Mouse (Mus musculus): ENCODE results near the gene Vac14. TPM values are rescaled to one million over a fixed set of nuclear protein-coding genes. Genes with fewer than 3 reads are reported as not detected.

The Vac14 gene
- polyA plus RNA-seq, 1 experiment from 2014 or later: 31.8 TPM

DNA sequence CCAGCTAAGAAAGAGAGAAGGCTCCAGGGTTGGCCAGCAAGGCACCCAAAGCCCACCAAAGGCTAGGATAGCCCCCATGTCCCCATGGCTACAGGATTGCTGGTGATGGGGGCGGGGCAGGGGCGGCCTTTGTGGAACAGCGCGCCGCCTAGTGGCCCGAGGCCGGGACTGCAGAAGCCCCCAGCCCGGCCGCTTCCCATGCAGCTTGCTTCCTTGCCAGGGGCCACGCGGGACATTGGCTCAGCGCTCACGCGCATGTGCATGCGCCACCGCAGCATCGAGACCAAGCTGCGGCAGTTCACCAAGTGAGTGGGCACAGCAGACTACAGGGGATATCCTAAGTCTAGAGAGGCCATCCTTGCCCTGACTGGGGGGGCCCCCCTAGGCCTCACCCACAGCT is 108.5 kb downstream of the Vac14 start:
- peaks cover 61% of the 10 kb centered on the region for H3K4me1 ChIP-seq
- no peaks in the 10 kb centered on the region for H3K27me3 ChIP-seq (ENCODE audit: insufficient read depth, poor library complexity, severe bottlenecking)
- 15% methylated on average over 18 of the region's 18 CpGs for WGBS

DNA sequence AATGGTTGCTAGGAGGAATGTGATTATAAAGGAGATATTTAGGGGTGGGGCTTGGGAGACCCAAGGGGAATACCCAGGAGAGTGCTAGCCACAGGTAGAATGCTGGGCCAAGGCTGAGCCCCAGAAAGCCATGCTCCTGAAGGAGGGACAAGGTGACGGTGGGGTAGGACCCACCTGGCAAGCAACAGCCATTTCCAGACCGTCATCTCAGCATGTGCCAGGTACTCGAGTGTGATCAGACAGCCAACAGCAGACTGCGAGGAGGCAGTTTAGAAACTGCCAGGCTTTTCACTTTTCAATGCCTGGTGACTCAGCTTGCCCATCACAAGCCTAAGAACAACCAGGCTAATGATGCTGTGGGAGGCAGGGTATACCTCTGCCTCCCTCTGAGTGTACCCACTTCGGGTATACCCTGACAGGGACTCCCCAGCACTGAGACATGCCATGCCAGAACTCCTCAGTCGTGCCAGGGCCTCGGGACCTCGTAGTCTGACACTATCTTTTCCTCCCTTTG is 113.0 kb downstream of the Vac14 start:
- H3K36me3 ChIP-seq: peaks cover 99% of the 10 kb centered on the region
- WGBS: 91% methylated on average over 8 of the region's 8 CpGs

More for the DNA sequence above, 108.5 kb downstream of the Vac14 start:
- Histone ChIP-seq H3K9me3 (no peaks in the 10 kb centered on the region), H3K4me3 (no peak overlapping the region), H3K36me3 (peaks cover 73% of the 10 kb centered on the region), H3K27ac (0 out of 2 replicates have a peak overlapping the region, but pooled peaks have one; percentile 2)
- no peak for DNase-seq (ENCODE audit: low spot score)

DNA sequence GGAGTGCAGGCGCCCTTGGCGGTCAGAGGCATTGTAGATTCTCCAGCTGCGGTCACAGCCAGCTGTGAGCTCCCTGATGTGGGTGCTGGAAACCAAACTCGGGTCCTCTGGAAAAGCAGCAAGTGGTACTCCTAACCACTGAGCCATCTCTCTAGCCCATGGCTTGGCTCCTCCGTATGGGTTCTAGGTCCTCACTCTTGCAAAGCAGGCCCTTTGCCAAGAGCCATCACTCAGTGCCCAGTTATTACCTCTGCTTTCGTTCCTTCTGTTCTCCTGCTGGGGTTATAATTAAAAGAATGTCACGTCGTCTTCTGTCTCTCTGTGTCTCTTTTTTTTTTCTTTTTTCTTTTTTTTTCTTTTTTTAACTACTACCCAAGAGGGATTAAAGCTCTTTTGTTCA is 114.7 kb downstream of the Vac14 start:
- Histone ChIP-seq H3K4me3 (no peak overlapping the region), H3K27me3 (ENCODE audit: insufficient read depth, poor library complexity, severe bottlenecking) (no peaks in the 10 kb centered on the region), H3K9me3 (no peaks in the 10 kb centered on the region), H3K27ac (no peak overlapping the region), H3K4me1 (0 out of 2 replicates have a peak, but pooled peaks cover 5% of the 10 kb centered on the region), H3K36me3 (peaks cover 99% of the 10 kb centered on the region)
- DNase-seq (ENCODE audit: low spot score): no peak
- WGBS: 92% methylated on average over 8 of the region's 8 CpGs

More for the DNA sequence above, 113.0 kb downstream of the Vac14 start:
- H3K9me3 ChIP-seq: no peaks in the 10 kb centered on the region
- H3K27me3 ChIP-seq (ENCODE audit: insufficient read depth, poor library complexity, severe bottlenecking): no peaks in the 10 kb centered on the region
- no peak for DNase-seq (ENCODE audit: low spot score)
- H3K4me1 ChIP-seq: peaks cover 16% of the 10 kb centered on the region
- no peak overlapping the region for H3K4me3 ChIP-seq
- no peak overlapping the region for H3K27ac ChIP-seq

DNA sequence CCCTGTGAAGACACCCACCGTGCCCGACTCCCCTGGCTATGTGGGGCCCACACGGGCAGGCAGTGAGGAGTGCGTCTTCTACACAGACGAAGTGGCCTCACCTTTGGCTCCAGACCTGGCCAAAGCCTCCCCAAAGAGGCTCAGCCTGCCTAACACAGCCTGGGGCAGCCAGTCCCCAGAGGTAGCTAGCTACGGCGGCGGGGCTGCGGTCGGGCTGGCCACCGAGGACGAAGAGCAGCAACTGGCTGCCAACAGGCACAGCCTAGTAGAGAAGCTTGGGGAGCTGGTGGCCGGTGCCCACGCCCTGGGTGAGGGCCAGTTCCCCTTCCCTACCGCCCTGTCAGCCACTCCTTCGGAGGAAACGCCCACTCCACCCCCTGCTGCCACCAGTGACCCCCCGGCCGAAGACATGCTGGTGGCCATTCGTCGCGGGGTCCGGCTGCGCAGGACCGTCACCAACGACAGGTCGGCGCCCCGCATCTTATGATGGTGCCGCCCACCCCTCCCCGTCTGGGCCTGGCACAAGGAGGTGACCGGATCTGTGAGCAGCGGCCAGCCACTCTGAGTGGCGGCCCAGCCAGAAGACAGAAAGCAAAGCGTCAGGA is 120.3 kb downstream of the Vac14 start:
- Histone ChIP-seq H3K9me3 (no peaks in the 10 kb centered on the region), H3K36me3 (peaks cover 71% of the 10 kb centered on the region), H3K27me3 (ENCODE audit: insufficient read depth, poor library complexity, severe bottlenecking) (no peaks in the 10 kb centered on the region), H3K27ac (no peak overlapping the region), H3K4me3 (no peak overlapping the region), H3K4me1 (no peaks in the 10 kb centered on the region)
- no peak for DNase-seq (ENCODE audit: low spot score)
- WGBS: 92% methylated on average over 35 of the region's 35 CpGs

DNA sequence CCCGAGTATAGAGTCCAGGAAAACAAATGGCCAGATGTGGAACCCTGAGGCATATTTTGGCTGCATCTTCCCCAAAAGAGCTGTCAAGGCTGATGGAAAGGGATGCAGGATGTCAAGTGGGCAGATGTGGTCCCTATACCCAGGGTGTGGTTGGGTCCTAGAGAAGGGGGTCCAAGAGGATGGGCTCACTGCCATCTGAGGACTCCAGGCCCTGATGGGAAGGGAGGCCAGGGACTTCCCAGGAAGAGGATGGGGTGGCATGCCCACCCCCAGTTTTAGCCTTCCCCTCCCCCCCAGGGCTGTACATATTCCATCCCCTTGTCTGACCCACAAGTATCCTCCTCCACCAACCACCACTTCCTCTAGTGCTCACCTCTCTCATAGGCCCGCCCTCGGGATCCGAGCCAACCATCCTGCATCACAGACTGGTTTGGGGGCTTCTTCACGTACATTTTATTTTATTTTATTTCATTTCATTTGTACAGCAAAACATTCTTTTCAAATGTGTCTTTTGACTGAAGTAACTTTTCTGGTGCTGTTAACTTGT is 122.3 kb downstream of the Vac14 start:
- WGBS: 85% methylated on average over 5 of the region's 5 CpGs
- H3K27ac ChIP-seq: no peak overlapping the region
- no peaks in the 10 kb centered on the region for H3K9me3 ChIP-seq
- no peak for DNase-seq (ENCODE audit: low spot score)
- peaks cover 51% of the 10 kb centered on the region for H3K36me3 ChIP-seq
- no peaks in the 10 kb centered on the region for H3K27me3 ChIP-seq (ENCODE audit: insufficient read depth, poor library complexity, severe bottlenecking)
- H3K4me3 ChIP-seq: no peak overlapping the region
- H3K4me1 ChIP-seq: peaks cover 5% of the 10 kb centered on the region; the same call in 1 of the 2 replicates

DNA sequence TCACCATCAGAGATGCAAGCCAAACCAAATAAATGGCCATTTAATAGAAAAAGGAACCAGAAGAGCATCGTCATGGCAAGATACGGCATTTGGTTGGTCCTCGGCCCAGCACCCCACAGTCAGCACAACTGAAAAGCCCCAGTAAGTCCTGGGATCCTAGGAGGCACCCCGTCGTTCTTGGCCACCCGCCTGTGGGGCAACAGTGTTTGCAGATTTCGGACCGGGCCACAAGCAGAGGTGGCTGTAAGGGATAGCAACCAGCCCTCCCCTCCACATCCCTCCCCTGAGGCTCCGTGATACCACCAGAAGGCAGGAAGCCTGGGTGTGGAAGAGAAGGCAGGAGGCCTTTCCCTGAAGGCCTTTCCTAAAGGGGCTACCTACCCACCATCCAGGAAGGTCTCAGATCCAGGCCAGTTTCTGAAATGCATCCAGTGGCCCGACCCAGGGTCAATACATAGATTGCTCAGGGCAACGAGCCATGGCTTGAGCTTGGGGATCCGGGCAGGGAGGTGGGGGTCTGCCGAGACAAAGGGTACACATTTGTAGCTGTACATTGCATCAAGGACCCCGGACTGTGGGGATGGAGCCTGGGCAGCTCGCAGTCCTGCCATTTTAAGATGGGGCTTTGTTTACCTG is 123.5 kb downstream of the Vac14 start:
- Histone ChIP-seq H3K9me3 (no peaks in the 10 kb centered on the region), H3K36me3 (peaks cover 39% of the 10 kb centered on the region), H3K4me3 (no peak overlapping the region), H3K4me1 (peaks cover 5% of the 10 kb centered on the region; the same call in 1 of the 2 replicates), H3K27ac (no peak overlapping the region), H3K27me3 (ENCODE audit: insufficient read depth, poor library complexity, severe bottlenecking) (no peaks in the 10 kb centered on the region)
- 80% methylated on average over 15 of the region's 15 CpGs for WGBS
- no peak for DNase-seq (ENCODE audit: low spot score)

DNA sequence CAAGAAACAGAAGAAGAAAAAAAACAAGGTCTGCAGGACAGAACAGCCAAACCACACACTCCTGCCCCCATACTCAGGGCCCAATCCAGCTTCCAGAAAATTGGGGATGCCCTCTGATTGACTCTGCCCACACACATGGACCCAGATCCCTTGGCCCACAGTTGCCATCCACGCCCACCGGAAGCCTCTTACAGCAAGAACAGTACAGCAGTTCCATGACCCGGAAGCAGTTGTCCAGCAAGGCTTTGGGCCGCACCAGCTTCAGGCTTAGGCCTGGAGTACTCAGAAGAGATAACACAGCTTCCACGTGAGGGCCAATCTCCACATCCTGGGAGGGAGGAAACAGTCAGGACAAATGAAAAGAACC is 124.0 kb downstream of the Vac14 start:
- no peak for DNase-seq (ENCODE audit: low spot score)
- WGBS: 82% methylated on average over 5 of the region's 5 CpGs
- no peaks in the 10 kb centered on the region for H3K27me3 ChIP-seq (ENCODE audit: insufficient read depth, poor library complexity, severe bottlenecking)
- no peak overlapping the region for H3K27ac ChIP-seq
- H3K4me3 ChIP-seq: no peak overlapping the region
- no peaks in the 10 kb centered on the region for H3K9me3 ChIP-seq
- H3K4me1 ChIP-seq: peaks cover 5% of the 10 kb centered on the region; the same call in 1 of the 2 replicates
- peaks cover 34% of the 10 kb centered on the region for H3K36me3 ChIP-seq

DNA sequence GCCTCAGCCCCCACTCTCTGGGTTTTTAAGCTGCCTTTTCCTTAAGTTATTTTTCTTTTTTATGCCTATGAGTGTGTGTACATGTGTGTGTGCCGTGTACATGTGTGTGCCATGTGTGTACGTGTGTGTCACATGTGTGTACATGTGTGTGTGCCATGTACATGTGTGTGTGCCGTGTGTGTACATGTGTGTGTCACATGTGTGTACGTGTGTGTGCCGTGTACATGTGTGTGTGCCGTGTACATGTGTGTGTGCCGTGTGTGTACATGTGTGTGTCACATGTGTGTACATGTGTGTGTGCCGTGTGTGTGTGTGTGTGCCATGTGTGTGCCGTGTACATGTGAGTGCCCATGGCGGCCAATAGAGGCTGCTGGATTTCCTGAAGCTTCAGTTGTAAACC is 126.8 kb downstream of the Vac14 start:
- DNase-seq (ENCODE audit: low spot score): no peak
- no peaks in the 10 kb centered on the region for H3K9me3 ChIP-seq
- H3K27me3 ChIP-seq (ENCODE audit: insufficient read depth, poor library complexity, severe bottlenecking): 0 out of 2 replicates have a peak, but pooled peaks cover 7% of the 10 kb centered on the region
- H3K27ac ChIP-seq: no peak overlapping the region
- 90% methylated on average over 10 of the region's 10 CpGs for WGBS
- peaks cover 7% of the 10 kb centered on the region; the same call in 1 of the 2 replicates for H3K4me1 ChIP-seq
- no peak overlapping the region for H3K4me3 ChIP-seq
- peaks cover 6% of the 10 kb centered on the region for H3K36me3 ChIP-seq

DNA sequence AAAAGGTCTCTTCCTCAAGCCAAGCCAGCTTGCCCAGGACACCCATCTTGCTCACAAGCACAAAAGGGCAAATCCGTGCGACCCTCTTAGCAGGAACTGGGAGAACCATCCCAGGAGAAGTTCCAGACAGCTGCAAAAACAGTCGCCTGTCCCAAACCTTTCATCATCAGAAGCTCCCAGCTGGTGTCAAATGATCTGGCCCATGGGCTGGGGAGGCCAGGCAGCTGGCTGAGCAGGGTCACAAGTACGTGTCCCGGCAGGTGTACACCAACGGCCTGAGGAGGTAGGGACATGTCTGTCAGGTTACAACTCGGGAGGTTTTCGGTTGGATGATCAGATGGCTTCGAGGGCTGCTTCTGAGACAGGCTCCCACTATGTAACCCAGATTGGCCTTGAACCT is 128.3 kb downstream of the Vac14 start:
- H3K36me3 ChIP-seq: no peaks in the 10 kb centered on the region
- 0 out of 2 replicates have a peak, but pooled peaks cover 7% of the 10 kb centered on the region for H3K27me3 ChIP-seq (ENCODE audit: insufficient read depth, poor library complexity, severe bottlenecking)
- DNase-seq (ENCODE audit: low spot score): no peak
- H3K4me3 ChIP-seq: no peak overlapping the region
- peaks cover 7% of the 10 kb centered on the region; the same call in 1 of the 2 replicates for H3K4me1 ChIP-seq
- no peaks in the 10 kb centered on the region for H3K9me3 ChIP-seq
- H3K27ac ChIP-seq: no peak overlapping the region
- WGBS: 56% methylated on average over 9 of the region's 9 CpGs

DNA sequence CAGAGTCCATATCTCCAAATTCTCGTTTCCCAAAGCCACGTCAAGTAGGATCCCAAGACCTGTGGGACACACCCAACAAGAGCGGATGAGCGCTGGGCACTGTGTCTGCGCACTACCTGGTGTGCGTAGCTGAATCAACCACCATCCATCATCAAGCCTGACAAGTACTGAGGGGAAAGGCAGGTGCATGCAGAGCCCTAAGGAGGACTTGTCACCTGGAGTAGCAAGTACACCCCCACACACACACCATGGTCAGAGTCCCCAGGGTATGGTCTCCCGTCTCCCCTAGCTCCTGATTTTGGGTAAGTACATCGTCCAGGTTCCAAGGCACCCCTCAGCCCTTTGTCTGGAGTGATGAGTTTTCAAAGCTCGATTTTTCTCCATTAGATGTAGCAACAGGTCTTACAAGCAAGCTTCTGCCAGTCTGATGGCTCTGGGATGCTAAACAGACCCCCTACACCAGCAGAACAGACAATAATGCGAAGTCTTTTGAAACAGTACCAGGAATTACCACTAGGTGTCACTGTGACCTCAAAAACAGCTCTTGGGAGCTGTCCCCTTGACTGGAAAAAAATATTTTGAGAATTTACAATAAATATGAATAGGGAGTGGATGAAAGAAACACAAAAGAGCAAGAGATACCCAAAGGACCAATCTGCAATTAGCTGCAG is 131.2 kb downstream of the Vac14 start:
- Histone ChIP-seq H3K27ac (no peak overlapping the region), H3K36me3 (no peaks in the 10 kb centered on the region), H3K4me3 (no peak overlapping the region), H3K27me3 (ENCODE audit: insufficient read depth, poor library complexity, severe bottlenecking) (0 out of 2 replicates have a peak, but pooled peaks cover 7% of the 10 kb centered on the region), H3K4me1 (peaks cover 8% of the 10 kb centered on the region), H3K9me3 (no peaks in the 10 kb centered on the region)
- no peak for DNase-seq (ENCODE audit: low spot score)
- 56% methylated on average over 10 of the region's 10 CpGs for WGBS

DNA sequence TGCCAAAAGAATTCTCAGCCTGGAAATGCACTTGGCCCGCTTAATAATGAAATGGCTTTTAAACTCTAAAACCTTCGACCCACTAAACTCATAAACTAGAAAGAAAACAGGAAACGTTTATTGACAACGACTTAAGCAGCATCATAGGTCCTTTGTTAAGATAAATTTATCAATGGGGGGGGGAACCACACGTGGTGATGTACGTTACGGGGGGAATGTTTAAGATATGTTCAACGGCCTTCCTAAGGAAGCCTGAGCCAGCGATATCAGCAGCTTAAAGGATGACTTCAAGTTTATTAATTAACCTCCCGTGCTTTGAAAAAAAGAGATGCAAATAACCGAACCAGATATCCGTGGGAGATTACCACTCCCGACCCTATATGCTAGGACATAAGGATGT is 131.9 kb downstream of the Vac14 start:
- 43% methylated on average over 13 of the region's 13 CpGs for WGBS
- no peak overlapping the region for H3K27ac ChIP-seq

DNA sequence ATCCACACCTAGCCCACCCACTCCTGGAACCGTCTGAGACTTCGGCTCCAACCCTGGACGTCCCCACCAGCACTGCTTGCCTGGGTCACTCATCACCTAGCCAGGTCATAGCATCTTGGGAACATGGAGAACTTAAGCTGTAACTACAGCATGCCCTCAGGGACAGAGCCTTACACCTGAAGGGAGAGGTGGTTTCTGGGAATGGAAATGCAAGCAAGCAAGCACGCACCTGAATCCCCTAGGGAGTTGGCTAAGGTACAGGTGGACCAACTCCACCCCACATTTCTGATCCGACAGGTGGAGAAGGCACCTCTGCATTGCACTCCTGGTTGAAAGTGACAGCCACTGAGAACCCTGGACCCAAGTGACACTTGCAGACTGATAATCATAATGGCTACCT is 133.1 kb downstream of the Vac14 start:
- H3K9me3 ChIP-seq: no peaks in the 10 kb centered on the region

More for the DNA sequence above, 131.9 kb downstream of the Vac14 start:
- DNase-seq (ENCODE audit: low spot score): no peak
- H3K4me1 ChIP-seq: peaks cover 10% of the 10 kb centered on the region
- H3K36me3 ChIP-seq: no peaks in the 10 kb centered on the region
- peaks cover 11% of the 10 kb centered on the region; the same call in 1 of the 2 replicates for H3K27me3 ChIP-seq (ENCODE audit: insufficient read depth, poor library complexity, severe bottlenecking)
- no peak overlapping the region for H3K4me3 ChIP-seq
- H3K9me3 ChIP-seq: no peaks in the 10 kb centered on the region

More for the DNA sequence above, 133.1 kb downstream of the Vac14 start:
- no peaks in the 10 kb centered on the region for H3K36me3 ChIP-seq
- no peak overlapping the region for H3K27ac ChIP-seq
- H3K4me3 ChIP-seq: no peak overlapping the region
- H3K4me1 ChIP-seq: peaks cover 13% of the 10 kb centered on the region
- peaks cover 11% of the 10 kb centered on the region; the same call in 1 of the 2 replicates for H3K27me3 ChIP-seq (ENCODE audit: insufficient read depth, poor library complexity, severe bottlenecking)
- 81% methylated on average over 5 of the region's 5 CpGs for WGBS
- DNase-seq (ENCODE audit: low spot score): no peak
